Mouse (Mus musculus) forebrain, embryonic 12.5 days (tissue): Measurements from ENCODE around the gene Map2k7. TPM values are rescaled to one million over a fixed set of nuclear protein-coding genes. Genes with fewer than 3 reads are reported as not detected.

Experiments
- ATAC-seq: fragments of 200-750 bp; cut with Nextera tagmentation; 2 replicates; pipeline ENCODE4 v1.8.0; 2017; ENCODE audit warnings: moderate TSS enrichment; ENCODE audit not compliant: low FRiP score
- H3K27ac ChIP-seq: fragments of 300-500 bp; sonication (generic); 2 replicates; pipeline ENCODE4 v1.5.1; 2016; ENCODE audit warnings: mild to moderate bottlenecking
- H3K27me3 ChIP-seq: fragments of 300-500 bp; sonication (generic); 2 replicates; pipeline ENCODE4 v1.6.1; 2016; ENCODE audit warnings: mild to moderate bottlenecking
- H3K36me3 ChIP-seq: fragments of 300-500 bp; sonication (generic); replicated peaks from 2 replicates; pipeline ENCODE4 v1.6.1; 2016; ENCODE audit warnings: mild to moderate bottlenecking
- H3K4me1 ChIP-seq: fragments of 300-500 bp; sonication (generic); 2 replicates; pipeline ENCODE4 v1.6.1; 2016
- H3K4me2 ChIP-seq: fragments of 300-500 bp; sonication (generic); 2 replicates; pipeline ENCODE4 v1.6.1; 2016; ENCODE audit warnings: mild to moderate bottlenecking, moderate library complexity
- H3K4me3 ChIP-seq: fragments of 300-500 bp; sonication (generic); replicated peaks from 2 replicates; pipeline ENCODE4 v1.5.1; 2016; ENCODE audit warnings: mild to moderate bottlenecking
- H3K9ac ChIP-seq: fragments of 300-500 bp; sonication (generic); 2 replicates; pipeline ENCODE4 v1.6.1; 2016; ENCODE audit warnings: mild to moderate bottlenecking
- H3K9me3 ChIP-seq: fragments of 300-500 bp; sonication (generic); 2 replicates; pipeline ENCODE4 v1.6.1; 2016
- WGBS: fragments of 180-500 bp; shearing (Covaris S2); methylation state at CpG from one replicate; pipeline ENCODE4 v1.1.7; 2016; 5-methylcytosine and 5-hydroxymethylcytosine counted together
- polyA plus RNA-seq: library from polyadenylated mRNA; unstranded; fragments of >200 nt; fragmentation: Nextera tagmentation; extraction: Ambion mirVana; gene quantifications from 2 replicates; pipeline ENCODE4 v1.2.1, GENCODE M21; 2016

The Map2k7 gene
- polyA plus RNA-seq, 1 experiment from 2014 or later = 36.8 TPM

DNA sequence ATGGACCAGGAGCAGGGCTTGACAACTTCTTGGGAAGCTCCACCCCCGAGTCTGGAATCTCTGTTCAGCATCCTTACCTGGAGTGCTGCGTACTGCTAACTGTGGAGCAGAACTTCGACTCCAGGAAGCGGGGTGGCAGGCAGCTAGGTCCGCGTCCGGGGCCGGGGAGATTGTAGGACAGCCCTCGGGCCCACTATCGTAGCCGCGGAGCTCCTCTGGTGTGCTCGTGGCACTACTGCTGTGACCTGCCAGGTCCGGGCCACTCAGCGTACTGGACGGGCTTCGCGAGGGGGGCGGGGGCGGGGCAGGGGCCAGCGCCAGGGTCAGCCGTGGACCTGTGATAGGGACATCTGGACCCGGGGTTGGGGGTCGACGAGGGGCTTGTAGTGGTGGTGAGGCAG is 25.7 kb upstream of the Map2k7 start:
- Histone ChIP-seq H3K4me3 (peak overlapping the region; percentile 43), H3K27ac (0 out of 2 replicates have a peak overlapping the region, but pooled peaks have one; percentile 20), H3K4me1 (peaks cover 43% of the 10 kb centered on the region), H3K9me3 (no peaks in the 10 kb centered on the region), H3K27me3 (peaks cover 6% of the 10 kb centered on the region; the same call in 1 of the 2 replicates), H3K36me3 (peaks cover 32% of the 10 kb centered on the region), H3K9ac (peak overlapping the region; percentile 60), H3K4me2 (peak overlapping the region; percentile 84)
- WGBS = 2% methylated on average over 25 of the region's 25 CpGs
- peak; percentile 4; the same call in 1 of the 2 replicates for ATAC-seq

- no peaks in the 10 kb centered on the region for H3K9me3 ChIP-seq
- peaks cover 5% of the 10 kb centered on the region; the same call in 1 of the 2 replicates for H3K27me3 ChIP-seq
- peaks cover 43% of the 10 kb centered on the region for H3K4me1 ChIP-seq
- peak; percentile 13 for ATAC-seq
- H3K27ac ChIP-seq = peak overlapping the region; percentile 53; the same call in 1 of the 2 replicates
- WGBS = 4% methylated on average over 18 of the region's 18 CpGs
- peak overlapping the region; percentile 43 for H3K4me3 ChIP-seq
- H3K36me3 ChIP-seq = peaks cover 27% of the 10 kb centered on the region
- H3K9ac ChIP-seq = peak overlapping the region; percentile 60
- peak overlapping the region; percentile 84 for H3K4me2 ChIP-seq
These were observed 25.1 kb upstream of the Map2k7 start for GRCm38 (mm10) chr8:4213210-4214005.

DNA sequence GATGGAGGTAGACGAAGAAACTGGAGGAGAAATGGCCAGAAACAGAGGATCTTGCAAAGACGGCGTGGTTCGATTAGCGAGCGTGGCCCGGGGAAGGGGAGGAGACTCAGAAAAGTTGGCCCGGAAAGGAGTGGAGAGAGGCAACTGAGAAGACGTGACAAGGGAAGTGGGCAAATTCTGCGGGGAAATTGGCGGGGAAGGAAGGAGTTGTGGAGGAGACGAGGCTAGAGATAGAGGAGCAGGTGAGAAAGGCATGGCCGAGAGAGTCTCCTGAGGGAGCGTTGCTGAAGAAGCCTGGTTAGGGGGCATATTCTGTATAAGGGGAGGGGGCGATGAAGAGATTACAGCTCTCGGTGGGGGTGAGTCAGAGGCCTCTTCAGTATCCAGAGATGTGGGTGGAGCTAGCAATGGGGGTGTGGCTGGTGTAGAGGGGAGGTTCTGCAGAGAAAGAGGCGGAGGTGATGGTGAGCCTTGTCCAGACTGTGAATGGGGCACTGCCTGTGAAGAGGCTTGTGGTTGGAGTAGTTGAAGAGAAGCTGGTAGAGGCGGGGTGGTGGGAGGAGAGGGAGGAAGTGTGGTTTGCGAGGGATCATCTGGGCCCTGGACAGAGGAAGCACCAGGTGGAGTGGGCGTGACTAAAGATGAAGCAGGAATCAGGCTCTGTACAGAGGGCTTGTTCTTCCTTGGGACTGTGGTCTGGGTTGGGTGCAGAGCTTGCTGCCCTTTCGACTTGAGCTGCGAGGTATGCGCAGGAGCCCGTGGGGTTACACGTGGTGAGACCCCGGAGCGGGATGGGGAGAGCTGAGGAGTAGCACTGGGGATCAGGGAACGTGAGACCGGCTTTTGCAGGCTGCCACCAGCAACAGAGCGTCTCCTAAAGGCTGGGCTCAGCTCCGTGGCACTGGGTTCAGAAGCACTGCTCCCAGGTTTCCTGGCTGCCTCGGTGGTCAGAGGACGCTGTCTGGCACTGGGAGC is 24.2 kb upstream of the Map2k7 start:
- Histone ChIP-seq H3K4me1 (peaks cover 43% of the 10 kb centered on the region), H3K9me3 (no peaks in the 10 kb centered on the region), H3K9ac (peak overlapping the region; percentile 60; the same call in 1 of the 2 replicates), H3K27ac (0 out of 2 replicates have a peak overlapping the region, but pooled peaks have one; percentile 53), H3K36me3 (peaks cover 20% of the 10 kb centered on the region), H3K27me3 (peaks cover 5% of the 10 kb centered on the region; the same call in 1 of the 2 replicates), H3K4me2 (peak overlapping the region; percentile 84), H3K4me3 (peak overlapping the region; percentile 43)
- WGBS = 12% methylated on average over 33 of the region's 33 CpGs
- ATAC-seq = peak; percentile 10; the same call in 1 of the 2 replicates

- Histone ChIP-seq H3K27me3 (peaks cover 8% of the 10 kb centered on the region; the same call in 1 of the 2 replicates), H3K4me1 (peaks cover 43% of the 10 kb centered on the region), H3K9ac (peak overlapping the region; percentile 79), H3K4me3 (peak overlapping the region; percentile 57), H3K9me3 (no peaks in the 10 kb centered on the region), H3K36me3 (no peaks in the 10 kb centered on the region; the same call in 1 of the 2 replicates), H3K27ac (peak overlapping the region; percentile 88), H3K4me2 (peak overlapping the region; percentile 84)
- 0 out of 2 replicates have a peak, but pooled peaks have one; percentile 0 for ATAC-seq
- WGBS = 5% methylated on average over 18 of the region's 18 CpGs
These were observed 22.2 kb upstream of the Map2k7 start for GRCm38 (mm10) chr8:4216296-4216695.

- H3K36me3 ChIP-seq = no peaks in the 10 kb centered on the region
- H3K27ac ChIP-seq = peak within 1 kb of the TSS; percentile 88
- H3K9me3 ChIP-seq = no peaks in the 10 kb centered on the region
- peak; percentile 92 for ATAC-seq
- H3K4me3 ChIP-seq = peak within 1 kb of the TSS; percentile 57
- peak within 1 kb of the TSS; percentile 79 for H3K9ac ChIP-seq
- under 1% methylated on average over 44 of the region's 44 CpGs for WGBS
- H3K27me3 ChIP-seq = peaks cover 8% of the 10 kb centered on the region; the same call in 1 of the 2 replicates
- peak within 1 kb of the TSS; percentile 84 for H3K4me2 ChIP-seq
- peaks cover 43% of the 10 kb centered on the region for H3K4me1 ChIP-seq
These were observed 21.5 kb upstream of the Map2k7 start, which contains the start of gene Prr36 for GRCm38 (mm10) chr8:4216791-4217621. Gene Prr36 (minus strand): TSS chr8:4217459.

DNA sequence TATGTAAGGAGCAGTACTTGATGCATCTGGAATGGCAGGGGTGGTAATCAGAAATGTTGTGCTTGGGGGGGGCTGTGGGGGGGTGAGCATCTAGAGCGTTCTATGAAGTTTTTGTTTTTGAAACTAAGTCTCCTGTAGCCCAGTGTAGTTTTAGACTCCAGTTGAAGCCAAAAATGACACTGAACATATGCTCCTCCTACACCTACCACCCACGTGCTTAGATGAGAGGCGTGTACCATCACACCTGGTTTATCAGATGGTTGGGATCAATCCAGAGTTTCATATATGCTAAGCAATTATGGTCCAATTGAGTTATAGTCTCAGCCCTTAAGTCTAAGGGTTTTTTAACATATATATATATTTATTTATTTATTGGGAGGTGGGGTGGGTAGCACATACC is 18.9 kb upstream of the Map2k7 start:
- Histone ChIP-seq H3K9me3 (no peaks in the 10 kb centered on the region), H3K4me2 (no peak overlapping the region), H3K9ac (no peak overlapping the region), H3K4me3 (no peak overlapping the region), H3K36me3 (no peaks in the 10 kb centered on the region), H3K27me3 (peaks cover 5% of the 10 kb centered on the region; the same call in 1 of the 2 replicates), H3K4me1 (peaks cover 22% of the 10 kb centered on the region), H3K27ac (no peak overlapping the region)
- no peak for ATAC-seq
- 87% methylated on average over 3 of the region's 3 CpGs for WGBS

DNA sequence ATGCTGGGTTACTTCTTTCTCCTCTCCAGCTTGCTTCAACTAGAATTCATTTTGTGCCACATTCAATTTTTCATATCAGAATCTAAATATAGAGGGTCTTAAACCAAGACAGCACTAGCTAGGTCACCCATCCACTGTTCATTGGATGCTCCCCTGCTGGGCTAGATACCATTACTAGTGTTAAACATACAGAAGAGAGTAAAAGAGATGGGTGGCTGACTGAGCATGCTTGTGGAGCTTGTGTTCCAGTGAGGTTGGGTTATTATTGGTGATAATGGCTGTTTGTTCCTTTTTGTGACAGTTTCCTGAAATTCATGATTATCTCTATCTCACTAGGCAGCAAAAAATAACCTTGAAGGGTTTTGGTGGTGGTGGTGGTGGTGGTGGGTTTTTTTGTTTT is 16.5 kb upstream of the Map2k7 start:
- Histone ChIP-seq H3K4me2 (no peak overlapping the region), H3K36me3 (no peaks in the 10 kb centered on the region), H3K27ac (no peak overlapping the region), H3K27me3 (peaks cover 14% of the 10 kb centered on the region), H3K9me3 (no peaks in the 10 kb centered on the region), H3K4me3 (no peak overlapping the region), H3K4me1 (peaks cover 11% of the 10 kb centered on the region), H3K9ac (no peak overlapping the region)
- no peak for ATAC-seq

DNA sequence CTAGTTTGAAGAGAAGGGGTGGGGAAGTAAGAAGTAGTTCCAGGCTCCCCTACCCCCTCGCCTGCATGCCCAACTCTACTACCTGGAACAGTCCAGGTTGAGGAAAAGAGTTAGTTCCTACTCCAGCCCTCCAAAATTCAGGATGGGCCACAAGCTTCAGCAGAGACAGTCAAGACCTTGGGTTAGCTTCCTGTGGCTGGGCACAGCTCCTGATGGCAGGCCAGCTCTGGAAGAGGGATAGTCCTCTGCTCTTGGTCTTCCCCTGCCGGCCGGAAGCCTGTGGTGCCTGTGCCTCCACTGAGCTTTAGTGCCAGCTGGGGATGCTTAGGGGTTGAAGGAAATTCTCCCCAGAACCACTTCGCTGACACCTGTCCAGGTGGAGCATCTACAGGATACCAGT is 12.2 kb upstream of the Map2k7 start:
- Histone ChIP-seq H3K4me1 (peaks cover 6% of the 10 kb centered on the region; the same call in 1 of the 2 replicates), H3K4me2 (peak overlapping the region; percentile 49), H3K9ac (no peak overlapping the region), H3K36me3 (no peaks in the 10 kb centered on the region), H3K9me3 (no peaks in the 10 kb centered on the region), H3K27ac (no peak overlapping the region), H3K4me3 (0 out of 2 replicates have a peak overlapping the region, but pooled peaks have one; percentile 20), H3K27me3 (peaks cover 35% of the 10 kb centered on the region)
- ATAC-seq = no peak
- 33% methylated on average over 4 of the region's 4 CpGs for WGBS

GRCm38 (mm10) chr8:4226739-4227347 is 11.7 kb upstream of the Map2k7 start, which contains the start of gene Lrrc8e:
Gene Lrrc8e (plus strand): TSS chr8:4226827.
- ATAC-seq = no peak

GRCm38 (mm10) chr8:4227919-4228318 is 10.6 kb upstream of the Map2k7 start:
- Histone ChIP-seq H3K4me1 (peaks cover 6% of the 10 kb centered on the region; the same call in 1 of the 2 replicates), H3K36me3 (no peaks in the 10 kb centered on the region), H3K9ac (no peak overlapping the region), H3K27ac (no peak overlapping the region), H3K4me2 (no peak overlapping the region), H3K27me3 (peaks cover 35% of the 10 kb centered on the region), H3K4me3 (no peak overlapping the region), H3K9me3 (no peaks in the 10 kb centered on the region)
- ATAC-seq = no peak
- WGBS = 94% methylated on average over 4 of the region's 4 CpGs

More at GRCm38 (mm10) chr8:4226739-4227347, 11.7 kb upstream of the Map2k7 start, which contains the start of gene Lrrc8e:
- H3K9me3 ChIP-seq = no peaks in the 10 kb centered on the region
- no peaks in the 10 kb centered on the region for H3K36me3 ChIP-seq
- H3K4me1 ChIP-seq = peaks cover 6% of the 10 kb centered on the region; the same call in 1 of the 2 replicates
- WGBS = 3% methylated on average over 33 of the region's 33 CpGs
- no peak within 1 kb of the TSS for H3K27ac ChIP-seq
- 0 out of 2 replicates have a peak within 1 kb of the TSS, but pooled peaks have one; percentile 8 for H3K9ac ChIP-seq
- H3K4me3 ChIP-seq = peak within 1 kb of the TSS; percentile 20; the same call in 1 of the 2 replicates
- peaks cover 35% of the 10 kb centered on the region for H3K27me3 ChIP-seq
- peak within 1 kb of the TSS; percentile 49 for H3K4me2 ChIP-seq
